Mouse (Mus musculus): ENCODE data around the gene Gm38394. TPM values are rescaled to one million over a fixed set of nuclear protein-coding genes. Genes with fewer than 3 reads are reported as not detected.

Gm38394 gene
- polyA plus RNA-seq, 1 experiment from 2014 or later = 2.7 TPM

DNA sequence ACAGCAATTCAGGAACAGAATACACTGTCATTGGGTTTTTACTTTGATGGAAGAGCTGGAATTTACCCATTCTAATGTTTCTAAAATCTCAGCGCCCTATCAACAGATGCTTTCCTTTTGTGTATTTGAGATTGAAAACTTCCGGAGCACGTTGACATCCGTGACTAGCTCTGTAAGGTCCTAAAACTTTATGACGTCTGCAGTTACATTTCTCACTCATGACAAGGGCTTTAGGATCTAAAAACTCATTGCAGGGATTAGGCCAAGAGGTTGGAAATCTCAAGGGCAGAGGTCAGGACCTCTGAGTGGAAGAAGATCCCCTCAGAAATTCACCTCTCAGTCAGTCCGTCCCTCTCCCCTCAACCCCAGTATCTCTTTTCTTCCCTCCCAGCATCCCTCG lies 27.2 kb upstream of the Gm38394 start:
- no peaks in the 10 kb centered on the region for H3K27me3 ChIP-seq (ENCODE audit: control insufficient read depth, insufficient read depth, low read length)
- WGBS = 69% methylated on average over 7 of the region's 7 CpGs
- no peak for DNase-seq (ENCODE audit: low spot score)

DNA sequence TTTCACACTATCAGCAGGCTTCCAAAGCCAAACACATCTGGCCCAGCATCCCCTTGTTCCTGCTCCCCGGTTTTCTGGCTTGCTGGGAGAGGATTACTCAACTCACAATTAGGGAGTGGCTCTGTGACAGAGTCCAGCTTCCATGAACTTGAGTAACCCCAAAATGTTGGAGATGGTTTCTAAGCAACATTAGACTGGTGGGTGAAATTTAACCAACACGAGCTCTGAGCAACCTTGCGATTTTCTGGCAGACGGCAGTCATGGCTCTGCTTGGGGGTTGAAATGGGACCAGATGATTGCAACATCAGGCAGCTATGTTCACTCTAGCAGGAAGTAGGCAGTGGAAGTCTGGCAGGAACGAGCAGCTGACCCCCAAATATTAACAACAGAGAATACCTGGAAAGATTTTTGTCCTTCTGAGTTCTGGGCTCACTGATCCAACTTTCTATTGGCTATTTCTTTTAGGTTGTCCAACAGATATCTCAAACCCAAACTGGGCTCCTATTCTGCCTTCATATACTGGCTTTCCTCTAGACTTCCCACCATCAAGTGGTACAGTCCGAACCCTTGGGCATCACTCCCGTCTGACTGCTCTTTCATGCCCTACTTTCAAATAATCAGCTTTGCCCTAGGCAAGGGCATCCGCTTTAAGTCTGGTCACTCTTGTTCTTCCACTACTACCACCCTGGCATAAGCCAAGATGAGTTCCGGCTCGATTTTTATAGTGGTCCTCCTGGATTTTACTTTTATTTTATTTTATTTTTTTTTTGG lies 24.8 kb upstream of the Gm38394 start:
- Histone ChIP-seq H3K4me3 (ENCODE audit: low read depth, low read length) (no peak overlapping the region), H3K4me1 (replicated peaks; ENCODE audit: control insufficient read depth, insufficient read depth) (no peaks in the 10 kb centered on the region; the same call in 1 of the 2 replicates), H3K4me2 (replicated peaks; ENCODE audit: low read depth) (no peak overlapping the region), H3K36me3 (ENCODE audit: control insufficient read depth, insufficient read depth, low read length) (no peaks in the 10 kb centered on the region), H3K9me3 (ENCODE audit: control insufficient read depth, low read length) (no peaks in the 10 kb centered on the region), H3K9ac (ENCODE audit: low read length) (no peak overlapping the region), H3K27me3 (ENCODE audit: control insufficient read depth, insufficient read depth, low read length) (no peaks in the 10 kb centered on the region), H3K27ac (replicated peaks) (peak overlapping the region; percentile 45; the same call in 1 of the 2 replicates)
- TF ChIP-seq EP300 (optimal IDR thresholded peaks at IDR 0.05) (no peak), CTCF (IDR thresholded peaks at IDR 0.05; ENCODE audit: low read depth) (no peak)
- WGBS = 50% methylated on average over 10 of the region's 10 CpGs
- DNase-seq (ENCODE audit: low spot score) (peak; percentile 56), ATAC-seq (ENCODE audit: low FRiP score, low TSS enrichment) (peak; percentile 93)

More for the DNA sequence above, 27.2 kb upstream of the Gm38394 start:
- TF ChIP-seq EP300 (optimal IDR thresholded peaks at IDR 0.05) (no peak), CTCF (IDR thresholded peaks at IDR 0.05; ENCODE audit: low read depth) (no peak)
- no peak overlapping the region for H3K27ac ChIP-seq (replicated peaks)
- H3K4me2 ChIP-seq (replicated peaks; ENCODE audit: low read depth) = no peak overlapping the region
- no peak overlapping the region for H3K4me3 ChIP-seq (ENCODE audit: low read depth, low read length)
- no peaks in the 10 kb centered on the region; the same call in 1 of the 2 replicates for H3K4me1 ChIP-seq (replicated peaks; ENCODE audit: control insufficient read depth, insufficient read depth)
- no peaks in the 10 kb centered on the region for H3K36me3 ChIP-seq (ENCODE audit: control insufficient read depth, insufficient read depth, low read length)
- no peak for ATAC-seq (ENCODE audit: low FRiP score, low TSS enrichment)
- H3K9ac ChIP-seq (ENCODE audit: low read length) = no peak overlapping the region
- H3K9me3 ChIP-seq (ENCODE audit: control insufficient read depth, low read length) = no peaks in the 10 kb centered on the region

DNA sequence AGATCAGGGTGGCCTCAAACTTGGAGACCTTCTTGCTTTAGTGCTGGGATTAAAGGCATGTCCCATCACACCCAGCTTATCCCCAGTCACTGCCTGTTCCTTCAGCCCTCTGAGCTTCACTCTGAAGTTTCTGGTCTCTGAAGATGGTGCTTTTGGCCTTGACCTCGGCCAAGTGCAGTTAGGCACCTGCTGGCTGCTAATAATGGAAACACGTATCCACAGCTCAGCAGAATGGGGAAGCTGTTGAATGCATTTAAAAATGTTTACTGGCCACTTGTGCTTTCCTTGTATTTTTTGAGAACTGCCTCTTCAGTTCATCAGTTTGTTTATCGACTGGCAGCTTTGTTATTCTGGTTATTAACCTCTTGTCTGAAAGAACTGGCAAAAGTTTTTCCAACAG lies 10.7 kb upstream of the Gm38394 start:
- Histone ChIP-seq H3K4me3 (ENCODE audit: low read depth, low read length) (no peak overlapping the region), H3K4me2 (replicated peaks; ENCODE audit: low read depth) (no peak overlapping the region), H3K27me3 (ENCODE audit: control insufficient read depth, insufficient read depth, low read length) (no peaks in the 10 kb centered on the region), H3K27ac (replicated peaks) (no peak overlapping the region), H3K9me3 (ENCODE audit: control insufficient read depth, low read length) (no peaks in the 10 kb centered on the region), H3K36me3 (ENCODE audit: control insufficient read depth, insufficient read depth, low read length) (no peaks in the 10 kb centered on the region), H3K9ac (ENCODE audit: low read length) (no peak overlapping the region), H3K4me1 (replicated peaks; ENCODE audit: control insufficient read depth, insufficient read depth) (no peaks in the 10 kb centered on the region)
- 63% methylated on average over 3 of the region's 3 CpGs for WGBS
- ATAC-seq (ENCODE audit: low FRiP score, low TSS enrichment) (no peak), DNase-seq (ENCODE audit: low spot score) (no peak)
- TF ChIP-seq CTCF (IDR thresholded peaks at IDR 0.05; ENCODE audit: low read depth) = no peak
- TF ChIP-seq EP300 (optimal IDR thresholded peaks at IDR 0.05) = no peak

DNA sequence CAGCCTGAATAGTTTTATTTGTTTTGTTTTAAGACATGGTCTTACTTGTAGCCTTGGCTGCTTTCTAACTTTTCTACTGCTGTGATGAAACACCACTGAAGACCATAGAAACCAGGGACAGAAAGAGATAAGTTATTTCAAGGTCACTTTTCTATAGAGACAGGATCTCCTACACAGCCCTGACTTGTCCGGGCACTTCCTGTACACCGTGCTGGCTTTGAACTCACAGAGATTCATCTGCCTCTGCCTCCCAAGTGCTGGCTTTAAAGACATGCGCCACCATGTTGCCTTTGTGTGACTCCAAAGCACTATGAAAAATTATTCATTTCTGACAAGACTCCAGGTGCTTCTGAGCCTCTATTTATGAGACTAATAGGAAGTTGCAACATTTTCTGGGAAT lies 10.1 kb upstream of the Gm38394 start:
- no peak for ATAC-seq (ENCODE audit: low FRiP score, low TSS enrichment)

DNA sequence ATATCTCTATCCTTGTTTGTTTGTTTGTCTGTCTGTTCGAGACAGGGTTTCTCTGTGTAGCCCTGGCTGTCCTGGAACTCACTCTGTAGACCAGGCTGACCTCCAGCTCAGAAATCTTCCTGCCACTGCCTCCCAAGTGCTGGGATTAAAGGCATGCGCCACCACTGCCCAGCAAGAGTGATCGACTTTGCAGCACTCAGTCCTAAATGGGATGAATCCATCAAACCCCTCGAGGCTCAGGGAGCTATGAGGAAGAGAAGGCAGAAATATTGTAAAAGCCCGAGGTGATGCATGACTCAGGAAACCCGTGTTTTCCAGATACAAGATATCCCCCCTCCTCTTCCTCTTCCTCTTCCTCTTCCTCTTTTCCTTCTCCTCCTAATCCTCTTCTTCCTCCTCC lies 9.7 kb upstream of the Gm38394 start:
- TF ChIP-seq EP300 (optimal IDR thresholded peaks at IDR 0.05) (no peak), CTCF (IDR thresholded peaks at IDR 0.05; ENCODE audit: low read depth) (no peak)
- Histone ChIP-seq H3K9ac (ENCODE audit: low read length) (no peak overlapping the region), H3K4me3 (ENCODE audit: low read depth, low read length) (no peak overlapping the region), H3K27ac (replicated peaks) (no peak overlapping the region), H3K36me3 (ENCODE audit: control insufficient read depth, insufficient read depth, low read length) (no peaks in the 10 kb centered on the region), H3K4me1 (replicated peaks; ENCODE audit: control insufficient read depth, insufficient read depth) (no peaks in the 10 kb centered on the region), H3K4me2 (replicated peaks; ENCODE audit: low read depth) (no peak overlapping the region), H3K9me3 (ENCODE audit: control insufficient read depth, low read length) (no peaks in the 10 kb centered on the region), H3K27me3 (ENCODE audit: control insufficient read depth, insufficient read depth, low read length) (no peaks in the 10 kb centered on the region)
- WGBS = 74% methylated on average over 6 of the region's 6 CpGs
- ATAC-seq (ENCODE audit: low FRiP score, low TSS enrichment) (no peak), DNase-seq (ENCODE audit: low spot score) (no peak)

More for the DNA sequence above, 10.1 kb upstream of the Gm38394 start:
- Histone ChIP-seq H3K4me2 (replicated peaks; ENCODE audit: low read depth) (no peak overlapping the region), H3K4me3 (ENCODE audit: low read depth, low read length) (no peak overlapping the region), H3K9ac (ENCODE audit: low read length) (no peak overlapping the region), H3K36me3 (ENCODE audit: control insufficient read depth, insufficient read depth, low read length) (no peaks in the 10 kb centered on the region), H3K27me3 (ENCODE audit: control insufficient read depth, insufficient read depth, low read length) (no peaks in the 10 kb centered on the region), H3K27ac (replicated peaks) (no peak overlapping the region), H3K9me3 (ENCODE audit: control insufficient read depth, low read length) (no peaks in the 10 kb centered on the region), H3K4me1 (replicated peaks; ENCODE audit: control insufficient read depth, insufficient read depth) (no peaks in the 10 kb centered on the region)
- DNase-seq (ENCODE audit: low spot score) = no peak
- WGBS = 76% methylated on average over 3 of the region's 3 CpGs
- TF ChIP-seq CTCF (IDR thresholded peaks at IDR 0.05; ENCODE audit: low read depth) (no peak), EP300 (optimal IDR thresholded peaks at IDR 0.05) (no peak)

DNA sequence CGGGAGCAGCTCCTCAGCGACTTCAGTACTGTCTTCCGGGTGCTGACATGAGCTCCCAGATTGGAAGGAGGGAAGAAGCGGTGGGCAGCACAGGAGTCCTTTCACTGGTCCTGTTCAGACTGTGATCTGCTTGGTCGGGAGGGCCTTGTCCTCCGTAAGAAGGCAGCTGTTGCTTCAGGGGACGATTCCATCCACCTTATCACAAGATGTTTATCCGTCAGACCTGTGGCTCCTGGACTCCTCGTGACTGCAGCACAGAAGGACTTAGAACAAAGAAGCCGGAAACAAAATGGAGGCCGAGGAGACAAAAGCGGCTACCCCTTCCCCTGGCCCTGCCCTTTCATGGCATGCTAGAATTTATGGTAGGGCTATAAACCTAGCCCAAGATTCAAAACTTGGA lies 9.1 kb upstream of the Gm38394 start:
- Histone ChIP-seq H3K4me1 (replicated peaks; ENCODE audit: control insufficient read depth, insufficient read depth) (no peaks in the 10 kb centered on the region), H3K9ac (ENCODE audit: low read length) (no peak overlapping the region), H3K4me2 (replicated peaks; ENCODE audit: low read depth) (no peak overlapping the region), H3K27ac (replicated peaks) (no peak overlapping the region), H3K9me3 (ENCODE audit: control insufficient read depth, low read length) (no peaks in the 10 kb centered on the region), H3K27me3 (ENCODE audit: control insufficient read depth, insufficient read depth, low read length) (no peaks in the 10 kb centered on the region), H3K36me3 (ENCODE audit: control insufficient read depth, insufficient read depth, low read length) (no peaks in the 10 kb centered on the region), H3K4me3 (ENCODE audit: low read depth, low read length) (no peak overlapping the region)
- ATAC-seq (ENCODE audit: low FRiP score, low TSS enrichment) (no peak), DNase-seq (ENCODE audit: low spot score) (no peak)
- TF ChIP-seq EP300 (optimal IDR thresholded peaks at IDR 0.05) = no peak
- TF ChIP-seq CTCF (IDR thresholded peaks at IDR 0.05; ENCODE audit: low read depth) = no peak
- 84% methylated on average over 12 of the region's 12 CpGs for WGBS

Data from stomach, postnatal 0 days (tissue).